Mouse (Mus musculus): Measurements from ENCODE around the gene Nkain2. TPM values are rescaled to one million over a fixed set of nuclear protein-coding genes. Genes with fewer than 3 reads are reported as not detected.
A peak's percentile ranks its signal among the peaks of the same experiment; 100 is the strongest.
"Not testable (repeated sequence)": the region's sequence is repeated elsewhere in the genome, so short reads cannot be mapped to it uniquely, and the experiment has no call there.

Gene Nkain2
- polyA plus RNA-seq, 1 experiment, result not detected

DNA sequence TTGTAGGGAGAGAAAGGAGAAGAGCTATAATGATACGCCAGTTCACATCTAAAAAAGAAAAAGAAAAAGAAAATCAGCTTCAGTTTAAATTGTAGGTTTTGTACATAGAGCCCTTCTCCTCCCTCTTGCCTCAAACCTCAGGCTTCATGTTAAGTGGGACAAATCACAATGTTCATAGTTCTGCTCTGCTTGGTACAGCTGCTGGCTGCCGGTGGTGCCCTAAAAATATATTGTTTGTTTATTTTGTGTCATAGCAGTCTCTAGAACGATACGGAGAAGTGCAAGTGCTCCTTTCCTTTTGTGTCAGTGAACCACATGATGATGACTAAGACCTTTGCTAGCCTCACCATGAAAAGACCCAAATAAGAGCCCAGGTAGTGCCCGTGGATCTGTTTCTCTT is 962.6 kb downstream of the Nkain2 start:
- Histone ChIP-seq H3K4me1 (ENCODE audit: control insufficient read depth, insufficient read depth, low read length) (peaks cover 6% of the 10 kb centered on the region; the same call in 1 of the 2 replicates), H3K4me3 (ENCODE audit: insufficient read depth, low read depth, low read length) (no peak overlapping the region), H3K27ac (ENCODE audit: insufficient read depth, low read depth, low read length) (peak overlapping the region; percentile 88)
- WGBS, result 20% methylated on average over 5 of the region's 5 CpGs
- TF ChIP-seq CTCF (IDR thresholded peaks at IDR 0.05; ENCODE audit: insufficient read depth, low read depth, low read length) (no peak), POLR2A (IDR thresholded peaks at IDR 0.05; ENCODE audit: insufficient read depth, low read depth, low read length) (no peak)

DNA sequence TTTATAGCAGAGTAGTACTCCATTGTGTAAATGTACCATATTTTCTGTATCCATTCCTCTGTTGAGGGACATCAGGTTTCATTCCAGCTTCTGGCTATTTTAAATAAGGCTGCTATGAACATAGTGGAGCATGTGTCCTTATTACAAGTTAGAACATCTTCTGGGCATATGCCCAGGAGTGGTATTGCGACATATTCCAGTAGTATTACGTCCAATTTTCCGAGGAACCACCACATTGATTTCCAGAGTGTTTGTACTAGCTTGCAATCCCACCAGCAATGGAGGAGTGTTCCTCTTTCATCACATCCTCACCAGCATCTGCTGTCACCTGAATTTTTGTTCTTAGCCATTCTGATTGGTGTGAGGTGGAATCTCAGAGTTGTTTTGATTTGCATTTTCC is 969.4 kb downstream of the Nkain2 start:
- not testable (repeated sequence) for H3K27ac ChIP-seq (ENCODE audit: insufficient read depth, low read depth, low read length); H3K4me1 ChIP-seq (ENCODE audit: control insufficient read depth, insufficient read depth, low read length); H3K4me3 ChIP-seq (ENCODE audit: insufficient read depth, low read depth, low read length)
- 92% methylated on average over 3 of the region's 3 CpGs for WGBS

DNA sequence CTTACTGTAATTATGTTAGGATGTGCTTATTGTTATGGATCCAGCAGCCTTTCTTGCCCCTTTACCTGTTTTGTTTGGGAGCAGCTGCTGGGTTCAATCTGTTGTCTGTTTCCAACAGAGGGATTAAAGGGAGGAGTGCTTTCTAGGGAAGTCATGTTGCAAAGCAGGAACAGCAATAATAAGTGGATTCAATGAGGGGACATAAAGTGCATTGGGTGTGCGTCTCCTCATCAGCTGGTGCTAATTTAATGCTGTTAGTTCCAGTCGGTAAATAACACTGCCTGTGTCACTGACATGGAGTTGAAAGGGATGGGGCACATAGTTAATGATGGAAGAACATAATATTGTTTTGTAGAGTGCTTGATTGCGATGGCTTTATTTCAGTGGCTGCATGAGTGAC is 982.8 kb downstream of the Nkain2 start:
- Histone ChIP-seq H3K27ac (ENCODE audit: insufficient read depth, low read depth, low read length) (no peak overlapping the region), H3K4me3 (ENCODE audit: insufficient read depth, low read depth, low read length) (no peak overlapping the region), H3K4me1 (ENCODE audit: control insufficient read depth, insufficient read depth, low read length) (no peaks in the 10 kb centered on the region)
- 57% methylated on average over 3 of the region's 3 CpGs for WGBS
- TF ChIP-seq CTCF (IDR thresholded peaks at IDR 0.05; ENCODE audit: insufficient read depth, low read depth, low read length) (no peak), POLR2A (IDR thresholded peaks at IDR 0.05; ENCODE audit: insufficient read depth, low read depth, low read length) (no peak)

DNA sequence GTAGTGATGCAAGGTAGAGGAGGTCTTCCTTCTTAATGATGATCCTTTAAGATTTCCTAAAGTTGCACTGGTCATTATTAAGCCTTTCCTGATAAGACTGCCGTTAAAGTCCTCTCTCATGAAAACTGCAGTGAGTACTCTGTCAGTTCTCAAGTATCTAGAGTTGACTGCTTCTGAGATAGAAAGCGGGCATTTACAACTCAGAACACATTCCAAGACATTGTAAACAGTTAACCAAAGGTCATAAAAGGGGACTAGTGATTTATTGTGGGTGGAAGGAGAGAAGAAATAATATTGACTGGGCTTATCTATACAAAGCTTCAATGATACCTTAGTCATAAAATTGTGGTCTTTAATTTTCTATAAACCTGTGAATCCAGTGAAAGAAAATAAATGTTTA is 990.8 kb downstream of the Nkain2 start:
- no peaks in the 10 kb centered on the region for H3K4me1 ChIP-seq (ENCODE audit: control insufficient read depth, insufficient read depth, low read length)
- 91% methylated on average over 2 of the region's 2 CpGs for WGBS
- TF ChIP-seq POLR2A (IDR thresholded peaks at IDR 0.05; ENCODE audit: insufficient read depth, low read depth, low read length) (no peak), CTCF (IDR thresholded peaks at IDR 0.05; ENCODE audit: insufficient read depth, low read depth, low read length) (no peak)
- H3K27ac ChIP-seq (ENCODE audit: insufficient read depth, low read depth, low read length), result no peak overlapping the region
- no peak overlapping the region for H3K4me3 ChIP-seq (ENCODE audit: insufficient read depth, low read depth, low read length)

DNA sequence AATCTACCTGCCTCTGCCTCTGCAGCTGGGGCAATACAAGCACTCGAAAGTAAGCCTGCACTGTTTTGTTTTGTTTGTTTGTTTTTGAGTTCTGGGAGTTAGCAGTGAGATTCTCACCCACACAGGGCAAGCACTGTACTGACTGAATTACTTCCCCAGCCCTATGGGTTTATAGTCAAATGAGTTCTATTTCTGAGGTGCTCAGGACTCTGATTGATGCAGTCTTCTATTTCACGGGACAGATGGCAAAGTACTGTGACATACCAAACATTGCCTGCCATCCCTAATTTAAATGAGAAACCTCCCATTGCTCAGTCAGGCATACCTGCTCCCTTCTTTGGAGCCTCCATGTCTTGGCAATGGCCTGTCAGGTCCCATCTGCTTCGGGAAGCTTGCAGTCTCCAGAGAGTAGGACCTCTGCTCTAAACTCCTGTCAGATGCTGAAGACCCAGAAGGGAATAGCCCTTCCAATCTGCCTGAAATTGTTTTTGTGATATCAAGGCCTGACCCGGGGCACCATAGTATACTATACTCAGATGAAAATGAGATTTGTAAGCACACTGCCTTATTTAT is 1016.9 kb downstream of the Nkain2 start:
- H3K4me3 ChIP-seq (ENCODE audit: insufficient read depth, low read depth, low read length), result no peak overlapping the region
- TF ChIP-seq POLR2A (IDR thresholded peaks at IDR 0.05; ENCODE audit: insufficient read depth, low read depth, low read length), result no peak
- no peak for TF ChIP-seq CTCF (IDR thresholded peaks at IDR 0.05; ENCODE audit: insufficient read depth, low read depth, low read length)
- no peaks in the 10 kb centered on the region for H3K4me1 ChIP-seq (ENCODE audit: control insufficient read depth, insufficient read depth, low read length)
- H3K27ac ChIP-seq (ENCODE audit: insufficient read depth, low read depth, low read length), result no peak overlapping the region
- WGBS, result 58% methylated on average over 4 of the region's 4 CpGs

DNA sequence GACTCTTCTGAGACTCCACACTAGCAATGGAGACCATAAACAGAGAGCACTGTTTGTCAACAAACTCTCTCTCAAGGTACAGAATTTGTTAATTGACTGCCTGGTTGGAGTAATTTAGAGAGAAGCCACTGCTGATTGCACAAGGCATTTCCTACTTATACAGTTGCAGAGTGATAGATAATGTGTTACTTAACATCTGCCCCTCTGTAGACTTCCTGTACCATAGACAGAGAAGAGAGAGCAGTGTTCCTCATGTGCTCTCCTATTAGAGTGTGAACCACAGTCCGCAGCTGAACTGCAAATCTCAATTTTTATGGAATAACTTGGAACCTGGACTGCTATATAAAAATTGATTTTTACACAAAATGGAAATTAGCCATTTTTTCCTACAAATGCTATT is 1022.0 kb downstream of the Nkain2 start:
- 98% methylated on average over 1 of the region's 1 CpGs for WGBS
- no peaks in the 10 kb centered on the region for H3K4me1 ChIP-seq (ENCODE audit: control insufficient read depth, insufficient read depth, low read length)
- no peak overlapping the region for H3K27ac ChIP-seq (ENCODE audit: insufficient read depth, low read depth, low read length)
- H3K4me3 ChIP-seq (ENCODE audit: insufficient read depth, low read depth, low read length), result no peak overlapping the region
- TF ChIP-seq CTCF (IDR thresholded peaks at IDR 0.05; ENCODE audit: insufficient read depth, low read depth, low read length), result no peak
- no peak for TF ChIP-seq POLR2A (IDR thresholded peaks at IDR 0.05; ENCODE audit: insufficient read depth, low read depth, low read length)

DNA sequence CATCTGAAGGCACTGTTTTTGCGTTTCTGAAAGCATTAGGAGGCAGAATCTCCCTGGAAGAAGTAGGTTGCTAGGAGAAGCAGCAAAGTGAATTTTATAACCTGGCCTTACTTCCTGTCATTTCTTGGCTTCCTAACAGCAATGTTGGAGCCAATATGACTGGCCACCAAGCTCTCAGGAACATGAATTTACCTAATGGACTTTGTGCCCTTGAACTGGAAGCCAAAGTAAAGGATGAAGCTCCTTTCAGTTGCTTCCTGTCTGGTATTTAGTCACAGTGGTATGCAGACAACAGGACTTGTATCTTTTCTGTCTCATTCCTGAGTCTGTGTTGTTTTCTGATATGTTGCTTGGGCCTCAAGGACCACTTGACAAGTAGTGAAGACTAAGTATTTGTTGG is 1063.2 kb downstream of the Nkain2 start:
- H3K4me1 ChIP-seq (ENCODE audit: control insufficient read depth, insufficient read depth, low read length), result no peaks in the 10 kb centered on the region
- H3K27ac ChIP-seq (ENCODE audit: insufficient read depth, low read depth, low read length), result no peak overlapping the region
- no peak for TF ChIP-seq CTCF (IDR thresholded peaks at IDR 0.05; ENCODE audit: insufficient read depth, low read depth, low read length)
- no peak for TF ChIP-seq POLR2A (IDR thresholded peaks at IDR 0.05; ENCODE audit: insufficient read depth, low read depth, low read length)
- WGBS, result 86% methylated on average over 1 of the region's 1 CpGs
- no peak overlapping the region for H3K4me3 ChIP-seq (ENCODE audit: insufficient read depth, low read depth, low read length)

DNA sequence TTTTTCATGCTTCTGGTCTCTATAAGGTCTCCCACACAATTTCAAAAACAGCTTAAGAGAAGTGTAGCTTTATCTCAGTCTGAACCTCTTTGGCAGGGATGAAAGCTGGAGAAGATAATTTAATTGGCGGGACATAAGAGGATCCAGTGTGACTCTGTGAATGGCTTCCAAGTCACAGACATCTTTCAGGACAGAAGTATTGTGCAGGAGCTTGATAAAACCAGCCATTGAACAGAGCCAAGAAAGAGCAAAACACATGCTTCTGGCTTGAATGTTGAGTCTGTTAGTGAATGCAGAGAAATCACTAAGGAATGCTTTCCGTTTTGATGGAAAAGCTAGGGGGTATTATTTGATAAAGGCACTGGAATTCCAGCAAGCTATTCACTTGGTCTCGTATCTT is 1077.7 kb downstream of the Nkain2 start:
- WGBS, result 51% methylated on average over 3 of the region's 3 CpGs
- Histone ChIP-seq H3K4me1 (ENCODE audit: control insufficient read depth, insufficient read depth, low read length) (no peaks in the 10 kb centered on the region), H3K27ac (ENCODE audit: insufficient read depth, low read depth, low read length) (no peak overlapping the region), H3K4me3 (ENCODE audit: insufficient read depth, low read depth, low read length) (no peak overlapping the region)
- TF ChIP-seq POLR2A (IDR thresholded peaks at IDR 0.05; ENCODE audit: insufficient read depth, low read depth, low read length), result no peak
- no peak for TF ChIP-seq CTCF (IDR thresholded peaks at IDR 0.05; ENCODE audit: insufficient read depth, low read depth, low read length)

DNA sequence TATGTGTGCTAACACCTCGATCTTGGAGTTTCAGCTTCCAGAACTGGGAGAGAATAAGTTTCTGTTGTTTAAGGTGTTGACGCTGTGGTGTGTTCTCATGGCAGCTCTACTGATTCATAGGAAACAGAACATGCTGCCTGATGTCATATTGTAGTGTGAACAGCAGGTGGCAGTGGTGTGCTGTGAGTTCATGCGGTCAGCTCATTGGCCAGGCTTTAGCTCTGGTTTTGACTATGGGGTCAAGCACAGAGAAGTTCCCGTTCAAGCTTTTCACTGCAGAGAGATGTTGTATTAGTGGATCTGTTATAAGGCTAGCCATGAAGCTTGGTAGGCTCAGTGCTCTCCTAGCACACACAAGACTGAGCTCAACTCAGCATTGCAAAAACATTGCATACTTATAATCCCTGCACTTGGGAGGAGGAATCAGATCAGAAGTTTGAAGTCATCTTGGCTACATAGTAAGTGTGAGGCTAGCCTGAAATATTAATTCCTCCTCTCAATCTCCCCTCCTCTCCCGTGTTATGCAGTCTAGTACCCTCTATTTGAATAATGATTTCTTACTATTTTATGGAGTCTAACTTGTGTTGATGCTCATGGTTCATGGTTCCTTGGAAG is 1147.7 kb downstream of the Nkain2 start:
- TF ChIP-seq POLR2A (IDR thresholded peaks at IDR 0.05; ENCODE audit: insufficient read depth, low read depth, low read length) (no peak), CTCF (IDR thresholded peaks at IDR 0.05; ENCODE audit: insufficient read depth, low read depth, low read length) (no peak)
- Histone ChIP-seq H3K4me3 (ENCODE audit: insufficient read depth, low read depth, low read length) (no peak overlapping the region), H3K4me1 (ENCODE audit: control insufficient read depth, insufficient read depth, low read length) (no peaks in the 10 kb centered on the region), H3K27ac (ENCODE audit: insufficient read depth, low read depth, low read length) (no peak overlapping the region)
- 16% methylated on average over 5 of the region's 5 CpGs for WGBS

DNA sequence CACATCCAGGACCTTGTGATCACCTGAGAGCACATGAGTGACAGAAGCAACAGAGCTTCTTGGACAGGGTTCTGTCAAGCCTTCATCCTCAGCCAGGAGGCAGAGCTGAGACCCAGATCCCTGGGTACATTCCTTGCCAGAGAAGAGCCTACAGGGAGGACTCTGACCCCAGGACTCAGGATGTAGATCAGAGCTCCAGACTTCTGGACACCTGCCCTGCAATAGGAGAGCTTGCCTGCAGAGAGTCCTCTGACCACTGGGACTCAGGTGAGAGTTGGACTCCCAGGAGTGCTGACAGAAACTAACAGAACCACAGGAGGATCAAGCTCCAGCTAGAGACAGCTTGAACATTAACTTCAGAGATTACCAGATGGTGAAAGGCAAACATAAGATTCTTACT is 1162.2 kb downstream of the Nkain2 start:
- no peaks in the 10 kb centered on the region for H3K4me1 ChIP-seq (ENCODE audit: control insufficient read depth, insufficient read depth, low read length)
- no peak overlapping the region for H3K27ac ChIP-seq (ENCODE audit: insufficient read depth, low read depth, low read length)
- TF ChIP-seq POLR2A (IDR thresholded peaks at IDR 0.05; ENCODE audit: insufficient read depth, low read depth, low read length), result no peak
- TF ChIP-seq CTCF (IDR thresholded peaks at IDR 0.05; ENCODE audit: insufficient read depth, low read depth, low read length), result no peak
- no peak overlapping the region for H3K4me3 ChIP-seq (ENCODE audit: insufficient read depth, low read depth, low read length)

All from olfactory bulb, adult 2 months (tissue).